Mouse (Mus musculus) right cerebral cortex, postnatal 14 days (tissue): Measurements from ENCODE around the gene Gm8914.
"Not testable (repeated sequence)": the region's sequence is repeated elsewhere in the genome, so short reads cannot be mapped to it uniquely, and the experiment has no call there.

Source experiments
- DNase-seq: peaks from one replicate; pipeline ENCODE4 v3.0.0; 2022

Gene Gm8914

GRCm38 (mm10) chrX:91479826-91480225 lies at the start of gene Gm8914:
Gene Gm8914 (plus strand): TSS chrX:91480126.
- DNase-seq: not testable (repeated sequence)
